In genomic region chr12:45082379-45083144, GRCm38 (mm10) we compare ENCODE assay signal across 21 mouse cellular contexts. TPM values are rescaled to one million over a fixed set of nuclear protein-coding genes. Genes with fewer than 3 reads are reported as not detected.
A peak's percentile ranks its signal among the peaks of the same experiment; 100 is the strongest.
DNase-seq lines count a peak whose midpoint lies in the region; ATAC-seq lines count a peak whose summit lies in the region.
"Had no signal": no experiment of that assay in that cellular context is flagged by ENCODE, and none has a peak within 500 bp of the region (broad histone marks: within the 10 kb centered on the region; RNA-seq: fewer than 3 reads in every experiment).

No protein-coding gene starts in this region.

- no peaks in the 10 kb centered on the region for H3K27me3 ChIP-seq in kidney, embryonic 16.5 days (ENCODE audit: insufficient read depth, low read length)
- H3K27me3 ChIP-seq: embryonic facial prominence, embryonic 15.5 days; heart, embryonic 15.5 days had no signal

- no peak overlapping the region for H3K9ac ChIP-seq in kidney, embryonic 16.5 days (replicated peaks; ENCODE audit: low read length)
- H3K9ac ChIP-seq: embryonic facial prominence, embryonic 15.5 days; heart, embryonic 15.5 days; hindbrain, embryonic 14.5 days had no signal

- ATAC-seq in kidney, embryonic 16.5 days (ENCODE audit: low FRiP score, low TSS enrichment) = peak; percentile 80; the same call in 1 of the 2 replicates
- peak; percentile 62 for ATAC-seq in granulocyte monocyte progenitor cell, adult 5-6 weeks (replicated peaks; ENCODE audit: poor library complexity, severe bottlenecking)
- ATAC-seq in monocyte, adult 5-6 weeks (replicated peaks; ENCODE audit: insufficient number of reproducible peaks, low FRiP score, low TSS enrichment, poor library complexity, severe bottlenecking) = peak; percentile 30; the same call in 1 of the 2 replicates
- ATAC-seq: forebrain, embryonic 14.5 days had no signal

- no peaks in the 10 kb centered on the region for H3K36me3 ChIP-seq in kidney, embryonic 16.5 days (ENCODE audit: insufficient read depth, low read length)
- H3K36me3 ChIP-seq: embryonic facial prominence, embryonic 15.5 days; forebrain, embryonic 10.5 days; heart, embryonic 15.5 days; hindbrain, embryonic 10.5 days had no signal

- peaks cover 4% of the 10 kb centered on the region; the same call in 1 of the 2 replicates for H3K4me1 ChIP-seq in kidney, embryonic 16.5 days (ENCODE audit: insufficient read depth, low read length)
- H3K4me1 ChIP-seq in brown adipose tissue, adult 24 weeks (ENCODE audit: control insufficient read depth, insufficient read depth, insufficient read length, low read length) = no peaks in the 10 kb centered on the region
- H3K4me1 ChIP-seq: embryonic facial prominence, embryonic 15.5 days; forebrain, embryonic 10.5 days; heart, embryonic 15.5 days; hindbrain, embryonic 10.5 days had no signal

- no peak overlapping the region for H3K4me3 ChIP-seq in kidney, embryonic 16.5 days (ENCODE audit: low read length)
- no peak overlapping the region for H3K4me3 ChIP-seq in brown adipose tissue, adult 24 weeks (ENCODE audit: insufficient read depth, low read depth, low read length)
- H3K4me3 ChIP-seq: embryonic facial prominence, embryonic 15.5 days; erythroblast, embryonic 14.5 days; forebrain, embryonic 10.5 days; heart, adult 2 months; heart, embryonic 15.5 days; hindbrain, embryonic 10.5 days had no signal

- H3K27ac ChIP-seq in kidney, embryonic 16.5 days (ENCODE audit: low read length) = peak overlapping the region; percentile 47; the same call in 1 of the 2 replicates
- peak overlapping the region; percentile 27; the same call in 1 of the 2 replicates for H3K27ac ChIP-seq in brown adipose tissue, adult 24 weeks (replicated peaks; ENCODE audit: low read depth, low read length)
- H3K27ac ChIP-seq: embryonic facial prominence, embryonic 15.5 days; forebrain, embryonic 10.5 days; heart, adult 2 months; heart, embryonic 15.5 days; hindbrain, embryonic 10.5 days; hindbrain, embryonic 14.5 days had no signal

- 79% methylated on average over 4 of the region's 4 CpGs for WGBS in kidney, embryonic 16.5 days

- DNase-seq in kidney, adult 11 months = no peak
- no peak for DNase-seq in thymus, postnatal 10 days (ENCODE audit: low spot score in 2 of 2)
- DNase-seq: adrenal gland, adult 2 months; adrenal gland, postnatal 25 days; cerebellum, adult 2 months; embryo, embryonic 11 days; gastrocnemius, postnatal 36 days; heart, adult 2 months; heart, postnatal 14 days had no signal

- H3K4me2 ChIP-seq in kidney, embryonic 16.5 days (replicated peaks; ENCODE audit: low read depth, low read length) = no peak overlapping the region
- H3K4me2 ChIP-seq: embryonic facial prominence, embryonic 15.5 days; heart, embryonic 11.5 days; heart, embryonic 15.5 days; hindbrain, embryonic 14.5 days had no signal

- H3K9me3 ChIP-seq in kidney, embryonic 16.5 days (ENCODE audit: low read length) = no peaks in the 10 kb centered on the region
- H3K9me3 ChIP-seq: embryonic facial prominence, embryonic 15.5 days; forebrain, embryonic 10.5 days; heart, embryonic 15.5 days; hindbrain, embryonic 10.5 days had no signal

RNA-seq across cellular contexts. Expression of gene Stxbp6, which starts 8.1 kb away (rescaled TPM):
- polyA plus RNA-seq in kidney, embryonic 16.5 days (2015; fragmentation: Nextera tagmentation; extraction: Ambion mirVana) = 29.1 and 35.6 TPM in 2 replicates
- polyA plus RNA-seq in brown adipose tissue, adult 24 weeks (2012; ENCODE audit: insufficient read depth, insufficient read length, missing spikeins) = 4.4 and 6.8 TPM in 2 replicates
- total RNA-seq in granulocyte monocyte progenitor cell, adult 5-6 weeks (2014; fragmentation: Nextera tagmentation) = 8.3 and 18.3 TPM in 2 replicates
- total RNA-seq in granulocyte monocyte progenitor cell, adult 5-6 weeks (2017) = 4.5 and 6.4 TPM in 2 replicates
- 2.1 to 9.1 TPM (median 3.5 TPM) in 3 replicates for total RNA-seq in monocyte, adult 5-6 weeks (2017)
- polyA plus RNA-seq: erythroblast, embryonic 14.5 days had no signal

Comparison
In these comparisons a context has a peak if more than half of its experiments do, and no peak if none do; other contexts are left out.
1. ATAC-seq: peak in every context shown above with its lines; median percentile 80 in kidney, embryonic 16.5 days; 62 in granulocyte monocyte progenitor cell, adult 5-6 weeks; 30 in monocyte, adult 5-6 weeks.